Mouse (Mus musculus): ENCODE measurements around the gene Flywch1.

Flywch1 gene

DNA sequence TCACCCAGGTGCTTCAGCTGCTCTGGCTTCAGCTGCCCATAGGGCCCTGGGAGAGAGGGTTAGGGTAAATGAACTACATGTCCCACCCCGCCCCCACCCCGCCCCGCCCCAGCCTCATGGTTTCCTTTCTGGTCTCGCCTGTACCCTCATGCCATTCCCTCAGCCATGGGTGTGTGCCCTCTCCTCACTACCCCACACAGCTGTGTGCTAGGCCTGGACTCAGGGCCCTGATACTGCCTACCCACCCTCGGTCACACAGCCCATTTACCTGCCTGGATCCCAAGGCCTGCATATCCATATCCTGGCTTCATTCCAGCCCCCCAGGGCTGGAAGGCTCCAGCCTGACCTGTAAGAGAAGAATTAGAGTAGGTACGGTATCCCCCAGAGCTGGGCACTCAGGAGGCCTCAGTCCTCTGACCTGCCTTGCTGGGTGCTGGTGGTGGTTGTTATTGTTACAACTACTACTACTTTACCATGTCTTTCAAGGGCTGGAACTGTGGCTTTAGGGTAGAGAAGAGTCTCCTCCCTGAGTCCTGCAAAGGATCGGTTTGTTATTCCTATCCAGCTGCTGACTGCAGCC, 65.8 kb downstream of the Flywch1 start:
- DNase-seq (ENCODE audit: low spot score in 2 of 2): no peak

GRCm38 (mm10) chr17:23704741-23705140, 66.7 kb downstream of the Flywch1 start:
- DNase-seq (ENCODE audit: low spot score in 2 of 2): peak; percentile 22 to 34

DNA sequence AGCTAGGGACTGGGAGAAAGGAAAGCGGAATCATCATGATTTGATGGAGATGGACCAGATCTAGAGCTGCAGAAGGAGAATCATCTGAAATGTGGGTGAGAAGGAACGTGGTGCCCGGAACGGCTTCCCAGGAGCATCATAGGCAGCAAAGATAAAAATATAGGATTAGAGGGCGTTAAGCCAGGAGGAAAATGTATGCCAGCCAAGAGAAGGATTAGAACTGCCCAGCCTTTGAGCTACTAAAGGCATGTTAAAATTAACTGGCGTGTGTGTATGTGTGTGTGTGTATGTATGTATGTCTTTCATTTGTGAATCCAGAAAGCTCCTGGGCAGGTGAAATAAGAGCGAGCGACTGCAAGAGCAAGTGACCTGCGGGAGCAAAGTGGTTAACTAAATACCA, 68.1 kb downstream of the Flywch1 start:
- peak in 1 of 2 experiments; percentile 50 for DNase-seq (ENCODE audit: low spot score in 2 of 2)

Measured in frontal cortex, postnatal 36 days (tissue).